Mouse (Mus musculus) liver, embryonic 14.5 days (tissue): ENCODE results near the gene Erbb2. TPM values are rescaled to one million over a fixed set of nuclear protein-coding genes. Genes with fewer than 3 reads are reported as not detected.
A peak's percentile ranks its signal among the peaks of the same experiment; 100 is the strongest.

ENCODE experiments used
- ATAC-seq: fragments of 200-750 bp; cut with Nextera tagmentation; 2 replicates; pipeline ENCODE4 v1.8.0; 2017; ENCODE audit warnings: moderate number of reproducible peaks, mild to moderate bottlenecking, moderate library complexity; ENCODE audit not compliant: insufficient read depth
- DNase-seq, 3 experiments: peaks; one replicate each; pipeline ENCODE4 v3.0.0-alpha.2; 2012 to 2013; ENCODE audit warnings: low read depth in 3 of 3, low spot score in 3 of 3
- H3K27ac ChIP-seq: fragments of 300-500 bp; sonication (generic); 2 replicates; pipeline ENCODE4 v1.5.1; 2014; ENCODE audit warnings: moderate library complexity, mild to moderate bottlenecking, control low read depth, inconsistent platforms
- H3K27me3 ChIP-seq: fragments of 300-500 bp; sonication (generic); 2 replicates; pipeline ENCODE4 v1.6.1; 2014; ENCODE audit warnings: mild to moderate bottlenecking, low read length, moderate library complexity; ENCODE audit not compliant: control insufficient read depth, insufficient read depth
- H3K36me3 ChIP-seq: fragments of 300-500 bp; sonication (generic); replicated peaks from 2 replicates; pipeline ENCODE4 v1.6.1; 2014; ENCODE audit warnings: low read depth; ENCODE audit not compliant: control insufficient read depth, insufficient read depth
- H3K4me1 ChIP-seq, 2 experiments: fragments of 200-500 bp in 1 of 2; fragments of 300-500 bp in 1 of 2; sonication (generic) in 1 of 2; replicated peaks; 2 replicates each; pipeline ENCODE4 v1.6.1; 2012 to 2014; ENCODE audit warnings: antibody characterized with exemption in 1 of 2, inconsistent platforms in 1 of 2, low read length in 1 of 2; ENCODE audit not compliant: control insufficient read depth in 2 of 2, insufficient read depth in 2 of 2
- H3K4me2 ChIP-seq: fragments of 300-500 bp; sonication (generic); 2 replicates; pipeline ENCODE4 v1.6.1; 2014; ENCODE audit warnings: low read depth, mild to moderate bottlenecking, control low read depth, moderate library complexity
- H3K4me3 ChIP-seq, 2 experiments: fragments of 200-500 bp in 1 of 2; fragments of 300-500 bp in 1 of 2; sonication (generic) in 1 of 2; 2 replicates each; pipeline ENCODE4 v1.5.1; 2012 to 2014; ENCODE audit warnings: low read depth in 2 of 2, low read length in 2 of 2, mild to moderate bottlenecking in 2 of 2, control low read depth in 1 of 2, inconsistent platforms in 1 of 2, moderate library complexity in 1 of 2; ENCODE audit not compliant: insufficient read depth in 1 of 2
- H3K9ac ChIP-seq: fragments of 300-500 bp; sonication (generic); replicated peaks from 2 replicates; pipeline ENCODE4 v1.6.1; 2014; ENCODE audit warnings: mild to moderate bottlenecking, control low read depth, moderate library complexity
- H3K9me3 ChIP-seq: fragments of 300-500 bp; sonication (generic); 2 replicates; pipeline ENCODE4 v1.6.1; 2016; ENCODE audit warnings: low read length, mixed read lengths; ENCODE audit not compliant: control insufficient read depth
- CTCF ChIP-seq: IDR thresholded peaks from 2 replicates; pipeline ENCODE4 v1.5.1; 2016; ENCODE audit warnings: antibody characterized with exemption, low read depth, control low read depth
- EP300 ChIP-seq: IDR thresholded peaks from 2 replicates; pipeline ENCODE4 v1.6.1; 2016; ENCODE audit warnings: antibody characterized with exemption, low read depth
- WGBS: fragments of 180-500 bp; shearing (Covaris S2); extraction: QIAGEN DNeasy Blood & Tissue Kit; methylation state at CpG from one replicate; pipeline ENCODE4 v1.1.7; 2014; ENCODE audit not compliant: insufficient replicate concordance; 5-methylcytosine and 5-hydroxymethylcytosine counted together
- polyA plus RNA-seq, 2 experiments: library from polyadenylated mRNA; depleted of rRNA in 1 of 2; stranded (reverse) in 1 of 2; unstranded in 1 of 2; fragments of >200 nt; fragmentation: Nextera tagmentation in 1 of 2; extraction: Ambion mirVana in 1 of 2; gene quantifications; 2 replicates each; pipeline versions ENCODE4 v1.2.1 to v1.2.3; 2012 to 2014

Erbb2 gene
- polyA plus RNA-seq, 2 experiments: 1.1 to 1.6 TPM

- no peak overlapping the region for H3K4me2 ChIP-seq
- H3K4me1 ChIP-seq: peaks cover 10 to 14% of the 10 kb centered on the region in 2 experiments
- ATAC-seq (no peak), DNase-seq (no peak)
- no peak overlapping the region for H3K4me3 ChIP-seq
- H3K9ac ChIP-seq: no peak overlapping the region
- 75% methylated on average over 10 of the region's 10 CpGs for WGBS
- H3K9me3 ChIP-seq: no peaks in the 10 kb centered on the region
- H3K27me3 ChIP-seq: peaks cover 19% of the 10 kb centered on the region
- no peak for TF ChIP-seq EP300
- no peak for TF ChIP-seq CTCF
- H3K36me3 ChIP-seq: no peaks in the 10 kb centered on the region
- H3K27ac ChIP-seq: no peak overlapping the region
Measured at GRCm38 (mm10) chr11:98388282-98388681, 24.0 kb upstream of the Erbb2 start.

DNA sequence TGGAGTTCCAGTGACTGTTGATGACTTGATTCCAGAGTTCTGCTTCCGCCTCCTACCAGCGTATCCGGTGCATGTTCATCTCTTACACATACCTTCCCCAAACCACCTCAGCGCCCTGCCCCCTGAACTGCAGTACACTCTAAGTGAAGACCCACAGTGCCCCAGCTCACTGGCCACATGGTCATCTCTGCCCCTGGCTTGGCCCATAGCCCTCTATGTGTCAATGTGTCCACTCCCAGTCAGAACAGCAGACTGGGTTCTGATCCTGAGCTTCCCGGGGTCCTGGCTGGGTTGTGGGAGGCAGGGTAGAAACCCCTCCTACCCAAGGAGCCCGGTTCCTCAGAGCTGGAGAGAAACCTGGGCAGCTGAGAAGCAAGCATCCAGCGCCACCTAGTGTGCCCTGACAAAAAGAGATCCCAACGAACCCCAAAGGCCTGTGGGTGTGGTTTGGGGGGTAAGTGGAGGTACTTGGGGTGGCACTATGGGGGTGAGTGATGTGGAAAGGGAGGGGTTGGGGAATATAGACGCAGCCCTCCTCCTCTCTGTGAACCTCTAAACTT is 23.0 kb upstream of the Erbb2 start:
- Histone ChIP-seq H3K27me3 (peaks cover 19% of the 10 kb centered on the region), H3K4me3 (no peak overlapping the region)
- WGBS: 12% methylated on average over 9 of the region's 9 CpGs

GRCm38 (mm10) chr11:98390141-98390540 is 22.1 kb upstream of the Erbb2 start:
- Histone ChIP-seq H3K9me3 (no peaks in the 10 kb centered on the region), H3K27ac (no peak overlapping the region), H3K27me3 (peaks cover 19% of the 10 kb centered on the region), H3K9ac (no peak overlapping the region), H3K36me3 (no peaks in the 10 kb centered on the region), H3K4me1 (peaks cover 27 to 33% of the 10 kb centered on the region in 2 experiments), H3K4me2 (no peak overlapping the region), H3K4me3 (no peak overlapping the region)
- 65% methylated on average over 12 of the region's 12 CpGs for WGBS
- TF ChIP-seq CTCF (no peak), EP300 (no peak)
- ATAC-seq (no peak), DNase-seq (no peak)

More for the DNA sequence above, 23.0 kb upstream of the Erbb2 start:
- no peaks in the 10 kb centered on the region for H3K36me3 ChIP-seq
- TF ChIP-seq EP300 (no peak), CTCF (peak; percentile 69)
- peak in 1 of 3 experiments; percentile 20 for DNase-seq
- no peaks in the 10 kb centered on the region for H3K9me3 ChIP-seq
- no peak overlapping the region for H3K27ac ChIP-seq
- peaks cover 19 to 25% of the 10 kb centered on the region in 2 experiments for H3K4me1 ChIP-seq
- ATAC-seq: no peak
- no peak overlapping the region for H3K4me2 ChIP-seq
- H3K9ac ChIP-seq: no peak overlapping the region

GRCm38 (mm10) chr11:98392034-98392433 is 20.2 kb upstream of the Erbb2 start:
- Histone ChIP-seq H3K36me3 (no peaks in the 10 kb centered on the region), H3K27ac (no peak overlapping the region), H3K4me3 (no peak overlapping the region), H3K27me3 (peaks cover 4% of the 10 kb centered on the region), H3K4me1 (peaks cover 31 to 35% of the 10 kb centered on the region in 2 experiments), H3K4me2 (no peak overlapping the region), H3K9ac (no peak overlapping the region), H3K9me3 (no peaks in the 10 kb centered on the region)
- ATAC-seq (no peak), DNase-seq (no peak)
- TF ChIP-seq CTCF: no peak
- no peak for TF ChIP-seq EP300
- WGBS: 42% methylated on average over 5 of the region's 8 CpGs

DNA sequence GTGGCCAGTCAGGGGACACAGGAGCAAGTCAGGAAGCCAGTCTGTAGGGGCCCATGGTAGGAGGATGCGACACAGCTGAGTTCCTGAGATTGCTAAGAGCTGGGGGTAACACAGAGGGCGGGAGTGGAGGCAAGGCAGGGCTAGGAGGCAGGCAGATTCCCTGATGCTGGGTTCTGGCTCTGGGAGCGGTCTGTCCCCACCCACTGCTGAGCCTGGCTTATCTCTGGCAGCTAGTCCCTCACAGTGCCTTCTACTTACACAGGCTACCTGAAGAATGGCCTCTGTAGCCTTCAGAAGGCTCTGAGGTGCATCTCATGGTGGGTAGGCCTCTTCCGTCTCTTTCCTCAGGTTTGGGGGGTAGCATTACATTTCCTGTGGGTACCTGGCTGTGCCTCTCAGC is 19.6 kb upstream of the Erbb2 start:
- H3K4me2 ChIP-seq: peak overlapping the region; percentile 46
- H3K4me3 ChIP-seq: no peak overlapping the region
- 4% methylated on average over 4 of the region's 4 CpGs for WGBS
- peak overlapping the region; percentile 70 for H3K27ac ChIP-seq
- no peaks in the 10 kb centered on the region for H3K9me3 ChIP-seq
- no peaks in the 10 kb centered on the region for H3K36me3 ChIP-seq
- H3K27me3 ChIP-seq: no peaks in the 10 kb centered on the region; the same call in 1 of the 2 replicates
- DNase-seq (peak; percentile 51 to 62 (median 52)), ATAC-seq (peak; percentile 81)
- TF ChIP-seq CTCF: no peak
- no peak for TF ChIP-seq EP300
- H3K9ac ChIP-seq: peak overlapping the region; percentile 28
- peaks cover 31 to 35% of the 10 kb centered on the region in 2 experiments for H3K4me1 ChIP-seq
